Mouse (Mus musculus) forelimb bud, embryonic 11.5 days (tissue): ENCODE measurements around the gene Olfr1133.
"Not testable (repeated sequence)": the region's sequence is repeated elsewhere in the genome, so short reads cannot be mapped to it uniquely, and the experiment has no call there.

Experiments
- DNase-seq: peaks from one replicate; pipeline ENCODE4 v3.0.0-alpha.2; 2012; ENCODE audit warnings: low read depth, low spot score

The Olfr1133 gene

GRCm38 (mm10) chr2:87647274-87647673 is at the start of gene Olfr1133:
TSS of gene Olfr1133 (minus strand) at chr2:87647374.
- no peak for DNase-seq

- DNase-seq = no peak
Observed at GRCm38 (mm10) chr2:87693847-87694246, 46.7 kb upstream of the Olfr1133 start, which contains the start of gene Olfr1136. TSS of gene Olfr1136 (minus strand) at chr2:87693947.

- DNase-seq = no peak
Observed at GRCm38 (mm10) chr2:87673564-87673963, 26.4 kb upstream of the Olfr1133 start, which contains the start of gene Olfr1135. TSS of gene Olfr1135 (minus strand) at chr2:87673664.

GRCm38 (mm10) chr2:87658360-87658759 is 11.2 kb upstream of the Olfr1133 start, which contains the start of gene Olfr1134:
TSS of gene Olfr1134 (minus strand) at chr2:87658460.
- DNase-seq = no peak

- DNase-seq = no peak
Observed at GRCm38 (mm10) chr2:87642441-87642840, 4.7 kb downstream of the Olfr1133 start.

GRCm38 (mm10) chr2:87637435-87637834 is 9.7 kb downstream of the Olfr1133 start, which contains the start of gene Olfr1132:
TSS of gene Olfr1132 (minus strand) at chr2:87637535.
- DNase-seq = no peak

- DNase-seq = no peak
Observed at GRCm38 (mm10) chr2:87626804-87627203, 20.4 kb downstream of the Olfr1133 start, which contains the start of gene Olfr1131. TSS of gene Olfr1131 (plus strand) at chr2:87627104.

GRCm38 (mm10) chr2:87605912-87606311 is 41.3 kb downstream of the Olfr1133 start, which contains the start of gene Olfr1130:
TSS of gene Olfr1130 (plus strand) at chr2:87606212.
- not testable (repeated sequence) for DNase-seq
